Mouse (Mus musculus) 416B (cell line): ENCODE data around the gene Olfr846.

Experiments
- DNase-seq: peaks from one replicate; pipeline ENCODE4 v3.0.0; 2011; ENCODE audit warnings: low read depth

Olfr846 gene

GRCm38 (mm10) chr9:19363905-19364304 is at the start of gene Olfr846:
Gene Olfr846, minus strand, starts transcription at chr9:19364005.
- DNase-seq = no peak

GRCm38 (mm10) chr9:19378569-19378968 is 14.8 kb upstream of the Olfr846 start, which contains the start of gene Olfr847:
Gene Olfr847, minus strand, starts transcription at chr9:19378669.
- DNase-seq = no peak

GRCm38 (mm10) chr9:19336157-19336556 is 27.6 kb downstream of the Olfr846 start, which contains the start of gene Olfr845:
Gene Olfr845, plus strand, starts transcription at chr9:19336457.
- no peak for DNase-seq

GRCm38 (mm10) chr9:19316047-19316446 is 47.8 kb downstream of the Olfr846 start, which contains the start of gene Olfr844:
Gene Olfr844, plus strand, starts transcription at chr9:19316347.
- DNase-seq = no peak
